Mouse (Mus musculus) ovary, adult 18-20 months (tissue): ENCODE results near the gene Rgmb.

ENCODE experiments used
- DNase-seq: peaks from one replicate; pipeline ENCODE4 v3.0.0; 2022; ENCODE audit warnings: low spot score, mixed read lengths

Gene Rgmb

GRCm38 (mm10) chr17:15830766-15831644, at the start of gene Rgmb:
TSS of gene Rgmb (minus strand) at chr17:15831039.
- DNase-seq = no peak

GRCm38 (mm10) chr17:15874765-15875164, 43.9 kb upstream of the Rgmb start:
- no peak for DNase-seq

DNA sequence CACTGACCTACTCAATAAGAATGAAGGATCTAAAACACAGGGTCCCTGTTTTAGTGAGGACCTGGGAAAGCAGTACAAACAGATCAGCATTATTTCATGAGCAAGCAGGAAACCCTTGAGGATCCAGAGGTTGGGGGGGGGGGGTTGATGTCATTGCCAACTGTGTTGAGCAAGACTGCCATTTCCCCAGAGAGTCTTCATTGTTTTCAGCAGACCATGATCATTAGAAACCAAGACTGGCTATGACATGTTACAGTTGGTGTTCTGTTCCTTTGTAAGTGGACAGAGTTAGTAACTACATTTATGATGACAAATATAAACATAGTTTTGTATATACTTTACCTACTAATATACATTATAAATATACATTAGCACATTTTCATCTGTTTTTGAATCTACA, 41.3 kb upstream of the Rgmb start:
- no peak for DNase-seq

DNA sequence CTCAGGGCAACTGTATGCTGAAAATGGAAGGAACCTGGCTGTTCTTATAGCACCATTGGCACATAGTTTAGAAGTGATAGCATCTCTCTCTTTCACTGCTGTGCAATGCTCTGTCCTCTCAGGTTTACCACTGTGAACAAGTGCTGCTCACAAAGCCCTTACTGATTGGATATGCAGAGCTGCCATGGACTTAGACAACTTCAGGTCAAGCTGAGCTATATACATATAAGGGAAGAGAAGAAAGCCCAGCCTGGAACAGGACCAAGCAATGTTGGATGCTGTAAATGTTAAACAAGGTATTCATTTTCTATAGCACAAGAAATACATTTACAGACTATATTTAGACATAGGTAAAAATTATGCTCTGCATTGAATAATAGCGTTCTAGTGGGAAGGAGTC, 34.4 kb upstream of the Rgmb start:
- DNase-seq = no peak

DNA sequence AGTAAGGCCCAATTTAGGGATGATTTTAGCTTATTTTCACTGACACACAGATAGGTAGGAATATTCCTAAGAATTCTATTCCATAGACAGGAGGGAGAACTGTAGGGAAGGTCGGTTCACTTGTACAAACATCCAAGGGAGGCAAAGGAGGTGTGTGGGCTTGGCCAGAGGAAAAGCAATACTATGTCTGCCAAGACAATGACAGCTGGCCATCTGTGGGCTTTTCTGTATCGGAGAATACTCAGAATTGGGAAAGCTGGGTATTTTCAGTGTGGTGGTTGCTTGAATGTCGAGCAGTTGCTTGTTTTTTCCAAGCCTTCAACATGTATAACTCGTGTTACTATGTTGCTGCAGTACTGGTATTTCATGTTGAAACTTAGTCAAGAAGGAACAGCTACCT, 31.5 kb upstream of the Rgmb start:
- DNase-seq = no peak

GRCm38 (mm10) chr17:15853121-15853520, 22.3 kb upstream of the Rgmb start:
- DNase-seq = no peak

GRCm38 (mm10) chr17:15850544-15850943, 19.7 kb upstream of the Rgmb start:
- DNase-seq = no peak

GRCm38 (mm10) chr17:15841425-15841824, 10.6 kb upstream of the Rgmb start:
- DNase-seq = no peak

GRCm38 (mm10) chr17:15832398-15832797, 1.6 kb upstream of the Rgmb start:
- DNase-seq = no peak

GRCm38 (mm10) chr17:15831810-15832209, 971 bp upstream of the Rgmb start:
- no peak for DNase-seq

GRCm38 (mm10) chr17:15830171-15830765, 571 bp downstream of the Rgmb start:
- no peak for DNase-seq

DNA sequence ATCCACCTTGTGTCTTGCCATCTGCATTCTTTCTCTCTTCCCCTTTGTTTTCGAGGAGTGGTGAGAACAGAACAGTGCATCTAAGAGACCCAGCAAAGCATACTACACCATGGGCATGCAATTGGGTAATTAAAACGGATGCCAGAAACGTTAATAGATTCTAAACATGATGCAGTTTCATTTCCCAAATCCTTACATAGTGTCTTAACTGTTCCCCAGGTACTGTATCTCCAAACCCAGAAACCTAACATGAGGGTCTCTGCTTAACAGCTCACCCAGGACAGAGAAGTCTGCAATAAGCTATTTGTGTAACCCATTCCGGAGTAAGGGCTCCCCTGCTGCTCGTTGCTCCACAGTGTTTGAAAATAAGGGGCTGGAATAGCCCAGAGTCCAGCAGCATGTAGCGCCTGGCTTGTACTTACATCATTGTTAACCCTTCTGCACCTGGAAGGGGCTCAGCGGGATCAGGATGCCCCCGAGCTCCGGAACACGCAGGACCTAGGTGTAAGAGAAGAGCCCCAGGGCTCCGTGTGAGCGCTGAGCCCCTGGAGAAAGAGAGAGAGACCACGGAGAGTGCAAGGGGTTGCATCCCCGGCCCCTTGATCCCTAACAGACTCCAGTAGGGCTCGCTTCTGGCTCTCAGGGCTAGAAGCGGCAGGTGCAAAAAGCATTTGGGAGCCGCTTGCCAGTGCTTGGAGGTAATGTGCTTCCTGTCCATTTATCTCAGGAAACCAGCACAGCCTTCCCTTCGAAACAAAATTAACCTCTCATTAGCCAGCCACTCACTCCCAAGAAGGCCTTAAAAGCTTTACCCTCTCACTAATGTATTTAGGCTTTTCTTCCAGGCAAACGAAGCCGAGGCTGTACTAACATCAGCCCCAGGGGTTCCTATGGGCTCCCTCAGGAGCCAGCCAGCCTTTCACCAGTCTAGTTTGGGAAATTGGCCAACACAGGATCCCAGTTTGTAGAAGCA, 1.4 kb downstream of the Rgmb start:
- no peak for DNase-seq

DNA sequence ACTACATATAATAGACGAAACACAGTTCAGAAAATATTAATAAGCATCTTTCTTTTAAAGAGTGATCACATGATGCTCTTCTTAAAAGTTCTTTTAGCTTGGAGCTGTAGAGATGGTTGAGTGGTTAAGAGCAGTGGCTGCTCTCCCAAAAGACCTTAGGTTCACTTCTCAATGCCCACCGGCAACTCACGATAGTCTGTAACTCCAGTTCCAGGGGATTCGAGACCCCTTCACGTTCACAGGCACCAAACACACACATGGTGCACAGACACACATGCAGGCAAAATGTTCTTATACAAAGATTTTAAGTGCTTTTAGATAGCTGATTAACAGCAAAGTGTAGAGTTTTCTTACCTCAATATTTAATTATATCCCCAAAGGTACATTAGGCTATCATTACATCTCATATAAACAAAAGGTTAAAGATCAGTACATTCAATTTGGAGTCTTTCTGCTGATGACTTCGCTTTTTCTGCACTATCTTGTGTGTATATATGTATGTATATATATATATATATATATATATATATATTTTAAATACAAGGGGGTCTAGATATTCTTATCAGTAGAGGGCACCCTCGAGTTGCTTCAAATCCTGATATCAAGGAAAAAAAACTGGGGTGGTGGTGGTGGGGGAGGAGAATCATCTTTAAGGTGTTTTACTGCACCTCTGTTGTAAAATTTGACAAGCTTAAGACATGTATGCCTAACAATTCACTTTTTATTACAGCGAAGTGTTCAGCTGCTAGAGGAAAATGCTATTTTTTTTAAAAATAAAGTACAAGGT, 2.5 kb downstream of the Rgmb start:
- no peak for DNase-seq

DNA sequence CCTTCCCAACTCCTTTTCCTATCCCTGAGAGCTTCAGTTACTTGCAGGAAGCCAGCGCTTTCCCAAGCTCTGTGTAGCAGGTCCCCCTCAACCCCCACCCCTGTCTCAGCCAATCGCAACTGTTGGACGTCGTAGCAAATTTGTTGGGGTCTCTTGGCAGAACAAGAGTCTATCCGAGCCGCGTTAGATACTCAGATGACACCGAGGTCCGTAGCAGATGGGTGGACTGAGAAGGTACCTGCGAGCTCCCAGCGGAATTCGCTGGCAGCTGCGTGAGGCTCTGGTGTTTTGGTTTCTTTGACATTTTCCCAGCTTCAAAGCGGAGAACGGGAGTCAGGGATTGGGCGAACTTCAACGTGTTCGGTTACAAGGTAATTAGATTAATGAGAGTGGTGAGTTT, 3.9 kb downstream of the Rgmb start:
- no peak for DNase-seq

DNA sequence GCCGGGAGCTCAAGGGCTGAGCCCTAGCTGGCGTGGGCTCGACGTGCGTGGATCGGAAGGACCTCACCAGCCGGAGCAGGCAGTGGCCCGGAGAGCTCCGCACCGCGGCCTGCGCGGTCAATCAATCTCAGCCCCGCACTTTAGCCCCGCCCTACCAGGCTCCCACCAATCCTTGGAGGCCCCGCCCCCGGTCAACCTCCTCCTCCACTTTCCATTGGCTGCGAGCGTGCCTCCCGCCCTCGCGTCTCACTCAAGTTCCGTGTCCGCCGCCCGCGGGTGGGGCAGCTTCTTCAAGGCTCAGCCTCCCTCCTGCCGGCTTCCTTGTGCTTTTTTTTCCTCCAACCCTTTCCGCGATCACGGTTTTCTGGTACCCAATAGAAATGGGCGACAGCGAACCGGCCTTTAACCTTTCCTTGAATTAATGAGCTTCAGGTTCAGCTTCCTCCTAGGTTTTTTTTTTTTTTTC, 4.4 kb downstream of the Rgmb start:
- peak; percentile 98 for DNase-seq

DNA sequence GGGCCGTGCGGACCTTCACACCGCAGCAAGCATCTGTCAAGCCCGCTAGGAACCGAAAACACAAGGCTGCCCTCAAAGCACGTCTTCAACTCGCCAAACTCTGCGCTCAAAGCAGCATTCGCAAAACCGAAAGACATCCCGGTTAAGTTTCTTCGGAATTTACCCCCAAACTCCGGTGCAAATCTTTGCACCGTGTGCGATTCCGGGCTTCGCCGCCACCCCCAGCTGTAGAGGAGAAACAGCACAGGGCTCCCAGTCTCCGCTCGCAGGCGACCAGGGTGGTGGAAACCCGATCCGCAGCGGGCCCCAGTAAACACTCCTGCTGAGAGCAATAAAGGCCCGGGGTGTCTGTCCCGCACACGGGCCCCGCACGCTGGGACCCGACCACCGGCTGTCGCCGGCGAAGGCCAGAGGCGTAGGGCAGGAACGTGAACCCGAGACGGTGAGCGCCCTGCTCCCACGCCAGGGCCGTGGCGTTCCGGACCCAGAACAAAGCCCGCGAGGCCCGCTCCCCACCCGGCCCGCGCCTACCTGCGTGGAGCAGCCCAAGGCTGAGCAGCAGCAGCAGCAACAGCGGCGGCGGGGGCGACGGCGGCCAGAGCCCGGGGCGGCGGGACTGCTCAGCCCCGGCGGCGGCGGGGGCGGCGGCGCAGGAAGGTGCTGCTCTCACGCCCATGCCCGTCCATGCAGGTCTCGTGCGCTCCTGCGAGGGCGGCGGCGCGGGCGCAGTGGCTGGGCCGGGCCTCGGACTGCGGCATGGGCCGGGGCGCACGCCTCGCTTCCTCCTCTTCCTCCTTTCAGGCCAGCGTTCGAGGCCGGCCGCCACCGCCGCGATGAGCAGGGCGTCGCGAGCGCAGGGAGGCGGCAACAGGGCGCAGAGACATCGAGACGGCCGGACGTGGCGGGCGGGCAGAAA, 5.1 kb downstream of the Rgmb start:
- DNase-seq = peak; percentile 23

GRCm38 (mm10) chr17:15824854-15825253, 6.0 kb downstream of the Rgmb start:
- DNase-seq = no peak

- no peak for DNase-seq
Observed at GRCm38 (mm10) chr17:15824337-15824736, 6.5 kb downstream of the Rgmb start.

- DNase-seq = no peak
Observed at GRCm38 (mm10) chr17:15823838-15824237, 7.0 kb downstream of the Rgmb start.

- DNase-seq = no peak
Observed at GRCm38 (mm10) chr17:15823215-15823614, 7.6 kb downstream of the Rgmb start.
